Mouse (Mus musculus) embryo, embryonic 11 days (tissue): Measurements from ENCODE around the gene Cdca7l.

ENCODE experiments used
- DNase-seq: peaks from one replicate; pipeline ENCODE4 v3.0.0-alpha.2; 2015

Cdca7l gene

DNA sequence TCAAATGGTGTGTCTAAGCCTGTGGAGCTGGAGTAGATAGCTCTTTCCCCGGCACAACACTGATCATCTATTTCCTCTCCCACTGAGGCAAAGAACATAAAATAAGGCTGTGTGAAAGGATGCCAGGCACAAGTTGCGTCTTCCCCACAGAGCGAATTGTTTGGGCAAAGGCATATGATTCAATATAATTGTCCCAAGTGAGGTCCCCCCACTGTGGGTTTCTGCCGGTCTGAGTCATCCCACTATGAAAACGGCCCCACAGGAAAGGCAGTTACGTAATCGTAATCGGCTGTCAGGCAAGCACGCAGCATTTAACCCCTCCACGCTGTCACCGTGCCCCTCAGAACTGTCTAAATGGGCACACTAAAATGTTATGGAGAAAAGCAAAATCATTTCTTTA is 6.0 kb downstream of the Cdca7l start:
- peak; percentile 9 for DNase-seq

- DNase-seq = peak; percentile 68
Observed at GRCm38 (mm10) chr12:117820138-117820858, 16.2 kb downstream of the Cdca7l start.

- peak; percentile 29 for DNase-seq
Observed at GRCm38 (mm10) chr12:117820859-117821221, 16.8 kb downstream of the Cdca7l start.

- no peak for DNase-seq
Observed at GRCm38 (mm10) chr12:117821394-117821793, 17.3 kb downstream of the Cdca7l start.

- DNase-seq = no peak
Observed at GRCm38 (mm10) chr12:117828350-117828749, 24.3 kb downstream of the Cdca7l start.

DNA sequence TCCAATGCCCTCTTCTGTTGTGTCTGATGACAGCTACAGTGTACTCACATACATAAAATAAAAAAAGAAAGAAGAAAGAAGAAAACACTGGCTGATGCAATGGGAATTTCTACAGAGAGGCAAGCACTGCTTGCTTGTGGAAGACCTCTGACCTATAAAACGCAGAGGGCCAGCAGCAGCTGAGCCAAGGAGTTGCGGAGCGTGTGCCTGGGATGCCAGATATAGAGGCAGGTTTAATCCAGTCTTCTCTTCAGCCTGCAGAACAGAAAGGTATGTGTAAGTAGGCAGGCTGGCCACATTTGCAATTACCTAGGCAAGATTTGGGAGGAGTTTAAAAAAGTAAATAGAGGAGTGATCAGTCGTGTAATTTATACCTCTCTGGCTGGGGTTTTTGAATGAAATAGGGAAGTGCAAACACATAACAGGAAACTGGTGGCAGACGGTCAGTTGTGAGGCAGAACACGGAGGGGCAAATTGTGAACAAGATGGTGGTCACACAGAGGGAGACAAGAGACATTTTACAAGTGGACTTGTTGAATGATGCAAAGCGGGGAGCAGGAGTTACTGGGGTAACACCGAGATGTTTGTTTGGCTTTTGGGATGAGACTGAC is 27.4 kb downstream of the Cdca7l start:
- no peak for DNase-seq

GRCm38 (mm10) chr12:117832190-117832589 is 28.1 kb downstream of the Cdca7l start:
- no peak for DNase-seq

- DNase-seq = no peak
Observed at GRCm38 (mm10) chr12:117834652-117835051, 30.6 kb downstream of the Cdca7l start.

DNA sequence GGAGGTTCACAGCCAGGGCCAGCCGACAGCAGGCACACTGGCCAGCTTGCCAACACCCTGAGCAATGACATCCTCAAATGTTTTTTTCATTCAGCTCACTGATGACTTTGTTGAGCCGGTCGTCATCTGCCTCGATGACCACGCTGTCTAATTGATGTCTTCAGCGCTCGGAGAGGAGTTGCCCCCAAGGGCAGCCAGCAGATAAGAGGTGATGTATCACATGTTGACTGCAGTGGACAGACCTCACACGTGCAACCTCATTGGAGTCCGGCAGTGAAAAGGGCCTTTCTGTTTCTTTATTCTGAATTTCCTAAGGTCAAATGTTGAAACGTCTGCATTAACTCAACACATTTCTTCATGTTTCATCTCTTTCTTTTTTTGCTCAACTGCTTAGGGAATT is 31.3 kb downstream of the Cdca7l start:
- DNase-seq = no peak

DNA sequence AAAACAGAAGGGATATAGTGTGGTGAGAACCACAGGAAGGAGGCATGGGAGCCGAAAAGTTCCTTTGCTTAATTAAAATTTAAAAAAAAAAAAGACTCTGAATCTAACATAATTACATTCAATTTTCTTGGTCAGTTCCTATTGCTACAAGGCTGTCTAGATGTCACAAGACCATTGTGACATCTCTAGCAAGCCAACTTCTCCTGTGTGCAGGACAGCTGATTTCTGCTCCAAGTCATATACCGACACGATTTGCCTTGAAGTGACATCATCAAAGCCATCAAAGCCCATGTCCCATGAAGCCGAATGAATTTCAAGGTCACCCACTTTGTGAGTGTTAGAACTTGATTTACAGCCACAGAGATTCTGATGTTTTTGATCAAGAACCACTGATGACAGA is 33.3 kb downstream of the Cdca7l start:
- DNase-seq = no peak

DNA sequence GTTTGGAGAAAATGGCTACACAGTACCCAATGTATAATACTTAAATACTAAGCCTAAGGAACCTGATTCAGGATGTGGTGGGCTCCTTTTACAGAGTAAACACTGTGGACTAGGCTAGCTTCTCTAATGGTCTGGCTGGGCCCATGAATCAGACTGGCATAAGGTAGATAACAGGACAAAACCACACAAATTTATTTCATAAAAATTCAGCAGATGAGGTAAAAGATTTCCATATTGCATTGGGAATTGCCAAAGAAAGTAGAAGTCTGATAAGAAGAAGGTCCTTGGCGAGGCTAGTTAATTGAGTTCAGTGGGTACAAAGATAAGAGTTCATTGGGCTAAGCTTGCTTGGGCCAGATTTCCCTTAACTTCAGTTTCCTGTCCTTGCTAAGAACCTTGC is 36.6 kb downstream of the Cdca7l start:
- DNase-seq = no peak

- DNase-seq = no peak
Observed at GRCm38 (mm10) chr12:117842676-117843075, 38.6 kb downstream of the Cdca7l start.

DNA sequence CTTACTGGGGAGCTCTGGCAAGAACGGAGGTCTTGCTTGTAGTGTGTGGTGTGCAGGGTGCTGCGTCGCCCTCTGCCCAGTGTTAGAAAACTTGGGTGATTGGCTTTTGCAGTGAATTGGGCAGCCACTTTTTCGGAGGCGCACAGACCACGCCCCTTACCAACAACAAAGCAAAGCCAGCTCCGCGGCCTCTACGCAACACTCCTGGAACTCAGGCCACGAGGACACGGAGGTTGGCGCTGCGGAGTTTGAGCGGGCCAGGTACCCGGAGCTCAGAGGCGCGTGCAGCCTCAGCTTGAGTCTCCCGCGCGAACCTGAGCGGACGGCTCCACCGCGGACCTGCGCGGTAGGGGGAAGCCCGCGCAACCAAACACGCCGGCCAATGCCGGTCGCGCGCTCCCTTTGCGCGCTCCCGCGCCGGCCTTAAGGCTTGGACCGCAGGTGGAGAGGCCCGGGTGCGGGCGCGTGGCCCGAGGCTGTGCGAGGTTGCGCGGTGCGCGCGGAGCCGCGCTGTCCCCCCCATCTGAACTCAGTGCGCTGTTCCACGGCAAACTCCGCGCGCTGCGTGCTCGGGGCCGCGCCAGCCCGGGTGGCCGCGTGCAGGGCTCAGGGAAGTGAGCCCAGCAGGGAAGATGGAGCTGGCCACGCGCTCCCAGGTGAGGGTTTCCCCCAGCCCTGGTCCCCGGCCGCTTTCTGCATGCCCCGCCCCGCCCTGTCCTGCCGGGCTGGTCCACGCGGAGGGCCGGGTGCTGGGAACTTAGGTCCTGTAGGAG is 39.4 kb downstream of the Cdca7l start:
- DNase-seq = peak; percentile 88

DNA sequence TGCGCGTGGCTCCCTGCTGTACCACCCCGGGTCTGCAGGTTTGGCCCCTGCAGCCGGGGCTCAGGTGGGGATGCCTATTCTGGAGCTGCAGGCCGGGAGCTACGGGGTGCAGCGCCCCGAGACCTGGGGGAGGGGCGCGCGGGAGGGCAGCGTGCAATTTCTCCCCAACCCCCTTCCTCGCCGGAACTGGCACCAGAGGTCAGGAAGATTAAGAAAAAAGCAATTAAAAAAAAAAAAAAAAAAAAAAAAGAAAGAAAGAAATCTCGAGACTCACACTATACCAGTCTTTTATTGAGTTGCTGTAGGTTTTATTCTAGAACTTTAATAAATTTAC is 40.0 kb downstream of the Cdca7l start:
- DNase-seq = no peak

GRCm38 (mm10) chr12:117844917-117845316 is 40.8 kb downstream of the Cdca7l start:
- no peak for DNase-seq

DNA sequence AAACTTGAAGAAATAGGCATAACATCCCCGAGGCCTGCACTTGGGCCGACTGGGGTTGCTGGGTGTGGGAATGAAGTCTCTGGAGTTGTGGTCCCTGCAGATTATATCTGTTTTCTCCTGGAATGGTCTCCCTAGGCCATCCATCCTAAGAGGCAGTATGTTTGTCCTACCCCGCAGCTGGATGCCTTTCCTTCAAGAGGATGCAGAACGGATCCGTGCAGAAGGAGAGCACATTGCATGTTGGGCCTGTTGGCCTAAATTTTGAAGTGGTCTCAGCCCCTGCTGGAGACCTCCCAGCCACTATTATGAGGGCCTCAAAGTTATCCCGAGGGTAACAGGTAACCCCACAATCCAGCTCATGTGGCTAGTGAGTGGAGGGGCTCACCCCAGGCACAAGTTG is 44.5 kb downstream of the Cdca7l start:
- no peak for DNase-seq

DNA sequence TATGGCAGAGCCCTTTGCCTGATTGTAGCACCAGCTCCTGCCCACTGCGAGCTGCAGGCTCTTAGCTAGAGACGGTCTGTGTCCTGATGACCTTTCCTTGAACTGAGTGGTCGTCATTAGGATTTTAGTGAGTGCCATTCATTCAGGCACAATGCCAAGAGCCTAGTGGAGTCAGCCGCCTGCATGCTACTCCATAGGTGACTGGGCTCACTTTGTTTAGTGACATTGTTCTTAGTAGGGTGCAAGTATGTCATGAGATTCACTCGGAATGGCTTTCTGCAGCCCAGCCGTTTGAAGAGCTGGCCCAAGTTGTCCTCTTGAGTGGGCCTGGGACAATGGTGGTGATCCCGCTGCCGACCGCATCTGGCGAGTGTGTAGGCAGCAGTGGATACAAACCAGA is 46.4 kb downstream of the Cdca7l start:
- peak; percentile 44 for DNase-seq

DNA sequence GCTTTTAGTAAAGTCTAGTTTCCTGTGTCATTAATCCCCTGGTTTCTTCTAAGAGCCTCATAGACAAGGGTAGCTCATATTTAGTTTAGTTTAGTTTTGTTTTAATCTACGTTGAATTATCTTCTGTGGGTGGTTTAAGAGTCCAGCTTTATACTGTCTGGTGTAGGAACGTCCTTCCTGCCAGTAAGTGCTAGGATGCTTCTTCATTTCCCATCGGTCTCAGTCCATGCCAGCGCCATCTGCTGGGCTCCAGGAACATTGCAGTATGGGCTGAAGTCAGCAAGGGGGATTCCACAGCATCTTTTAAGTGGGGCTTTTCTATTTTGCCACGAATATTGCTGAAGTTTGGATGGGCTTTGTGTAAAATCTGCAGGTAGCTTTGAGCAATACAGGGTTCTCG is 49.2 kb downstream of the Cdca7l start:
- peak; percentile 54 for DNase-seq

GRCm38 (mm10) chr12:117857023-117857422 is 52.9 kb downstream of the Cdca7l start:
- DNase-seq = no peak

GRCm38 (mm10) chr12:117857884-117858283 is 53.8 kb downstream of the Cdca7l start:
- DNase-seq = no peak

GRCm38 (mm10) chr12:117860840-117861239 is 56.8 kb downstream of the Cdca7l start:
- DNase-seq = no peak

GRCm38 (mm10) chr12:117861249-117861648 is 57.2 kb downstream of the Cdca7l start:
- DNase-seq = no peak

DNA sequence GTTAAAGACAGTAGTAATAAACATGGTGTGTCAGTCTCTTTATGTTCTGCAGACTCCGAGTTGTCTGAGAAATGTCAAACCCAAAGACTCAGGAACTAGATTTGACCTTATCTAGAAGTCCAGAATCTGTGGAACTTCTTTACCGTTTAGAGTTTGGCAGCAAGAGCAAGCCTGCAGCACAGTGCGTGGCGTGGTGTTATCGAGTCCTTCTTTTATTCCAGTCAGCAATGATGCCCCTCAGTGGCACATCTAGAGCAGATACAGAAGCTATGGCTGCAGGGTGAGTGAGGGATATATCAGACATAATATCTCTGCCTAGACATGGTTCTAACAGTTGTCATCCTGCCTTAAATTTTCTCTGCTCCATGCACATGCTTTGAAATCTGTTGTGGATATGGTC is 58.6 kb downstream of the Cdca7l start:
- no peak for DNase-seq
